Mouse (Mus musculus): ENCODE measurements around the gene Tcte3. TPM values are rescaled to one million over a fixed set of nuclear protein-coding genes. Genes with fewer than 3 reads are reported as not detected.

Gene Tcte3
- polyA plus RNA-seq, 1 experiment from 2014 or later = not detected

DNA sequence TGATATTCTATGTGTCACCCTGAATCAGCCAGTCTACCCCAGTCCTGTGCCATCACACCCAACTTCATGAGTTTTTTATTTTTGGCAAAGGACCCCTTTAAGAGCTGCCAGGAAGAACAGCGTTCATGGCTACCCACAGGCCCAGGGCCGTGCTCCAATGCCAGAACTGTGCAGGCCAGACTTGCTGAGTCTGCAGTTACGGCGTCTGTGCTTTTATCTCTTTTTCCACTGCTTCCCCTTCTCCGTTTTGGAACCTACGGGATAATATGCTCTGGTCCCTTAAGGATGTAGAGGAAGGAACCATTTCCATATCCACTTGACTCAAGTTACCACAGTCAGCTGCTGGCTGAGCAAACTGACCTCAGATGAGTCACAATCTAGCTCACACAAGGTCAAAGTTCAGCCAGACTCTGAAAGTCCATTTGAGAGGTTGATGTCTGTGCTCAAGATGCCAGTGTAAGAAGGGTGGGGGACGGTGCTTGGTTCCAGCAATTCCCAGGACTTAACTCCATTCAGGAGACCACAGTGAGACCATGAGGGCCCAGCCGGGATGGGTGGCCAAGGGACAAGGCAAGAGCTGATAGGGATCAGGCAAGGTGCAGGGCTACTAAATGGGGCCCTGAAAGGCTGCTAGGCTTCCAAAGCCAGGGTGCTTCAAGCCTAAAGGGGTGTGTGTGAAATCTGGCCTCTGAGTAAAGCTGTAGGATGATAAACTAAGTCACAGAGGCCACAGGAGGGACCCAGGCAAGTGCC is 26.9 kb upstream of the Tcte3 start:
- H3K36me3 ChIP-seq (ENCODE audit: control insufficient read depth, insufficient read depth, low read length) = 0 out of 2 replicates have a peak, but pooled peaks cover 6% of the 10 kb centered on the region
- H3K27ac ChIP-seq (replicated peaks; ENCODE audit: low read depth, low read length) = no peak overlapping the region
- no peak overlapping the region for H3K4me2 ChIP-seq (ENCODE audit: low read depth, low read length)
- H3K27me3 ChIP-seq (replicated peaks; ENCODE audit: control insufficient read depth, insufficient read depth, low read length) = no peaks in the 10 kb centered on the region
- no peak overlapping the region for H3K4me3 ChIP-seq (ENCODE audit: low read depth, low read length)
- 48% methylated on average over 8 of the region's 8 CpGs for WGBS
- DNase-seq (ENCODE audit: low spot score) = no peak
- H3K4me1 ChIP-seq (ENCODE audit: control insufficient read depth, insufficient read depth, low read length) = 0 out of 2 replicates have a peak, but pooled peaks cover 4% of the 10 kb centered on the region
- no peak overlapping the region for H3K9ac ChIP-seq (ENCODE audit: low read depth, low read length)
- no peak for ATAC-seq (ENCODE audit: low read depth)
- H3K9me3 ChIP-seq (ENCODE audit: control insufficient read depth, low read length) = no peaks in the 10 kb centered on the region

- H3K4me2 ChIP-seq (ENCODE audit: low read depth, low read length) = no peak overlapping the region
- WGBS = 62% methylated on average over 1 of the region's 1 CpGs
- peaks cover 11% of the 10 kb centered on the region; the same call in 1 of the 2 replicates for H3K36me3 ChIP-seq (ENCODE audit: control insufficient read depth, insufficient read depth, low read length)
- 0 out of 2 replicates have a peak, but pooled peaks cover 4% of the 10 kb centered on the region for H3K4me1 ChIP-seq (ENCODE audit: control insufficient read depth, insufficient read depth, low read length)
- DNase-seq (ENCODE audit: low spot score) (no peak), ATAC-seq (ENCODE audit: low read depth) (no peak)
- H3K4me3 ChIP-seq (ENCODE audit: low read depth, low read length) = no peak overlapping the region
- H3K9ac ChIP-seq (ENCODE audit: low read depth, low read length) = no peak overlapping the region
- no peak overlapping the region for H3K27ac ChIP-seq (replicated peaks; ENCODE audit: low read depth, low read length)
- no peaks in the 10 kb centered on the region for H3K27me3 ChIP-seq (replicated peaks; ENCODE audit: control insufficient read depth, insufficient read depth, low read length)
- no peaks in the 10 kb centered on the region for H3K9me3 ChIP-seq (ENCODE audit: control insufficient read depth, low read length)
Observed at GRCm38 (mm10) chr17:15066911-15067310, 25.6 kb upstream of the Tcte3 start.

DNA sequence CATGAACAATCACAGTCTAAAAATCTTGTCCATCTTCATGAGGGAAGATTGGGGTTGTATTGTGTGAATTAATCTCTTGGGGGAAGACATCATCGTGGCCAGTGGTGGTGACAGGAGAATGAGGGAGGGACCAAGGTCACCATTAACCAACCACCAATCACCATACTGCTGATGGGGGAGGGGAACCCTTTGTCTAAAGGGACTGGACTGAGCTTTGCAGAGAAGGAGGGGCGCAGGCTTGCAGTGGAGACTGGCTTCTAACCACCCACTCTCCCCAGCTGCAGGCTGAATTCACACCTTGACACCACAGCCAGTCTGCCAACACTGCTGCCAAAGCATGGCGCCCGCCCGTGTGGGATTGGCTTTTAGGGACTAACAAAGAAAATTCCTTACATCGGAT is 24.8 kb upstream of the Tcte3 start:
- H3K4me1 ChIP-seq (ENCODE audit: control insufficient read depth, insufficient read depth, low read length) = 0 out of 2 replicates have a peak, but pooled peaks cover 4% of the 10 kb centered on the region
- no peak overlapping the region for H3K4me3 ChIP-seq (ENCODE audit: low read depth, low read length)
- 62% methylated on average over 6 of the region's 6 CpGs for WGBS
- H3K27ac ChIP-seq (replicated peaks; ENCODE audit: low read depth, low read length) = no peak overlapping the region
- H3K9me3 ChIP-seq (ENCODE audit: control insufficient read depth, low read length) = no peaks in the 10 kb centered on the region
- 0 out of 2 replicates have a peak overlapping the region, but pooled peaks have one; percentile 25 for H3K4me2 ChIP-seq (ENCODE audit: low read depth, low read length)
- H3K27me3 ChIP-seq (replicated peaks; ENCODE audit: control insufficient read depth, insufficient read depth, low read length) = no peaks in the 10 kb centered on the region
- no peak overlapping the region for H3K9ac ChIP-seq (ENCODE audit: low read depth, low read length)
- ATAC-seq (ENCODE audit: low read depth) (peak; percentile 45; the same call in 1 of the 2 replicates), DNase-seq (ENCODE audit: low spot score) (peak; percentile 27)
- peaks cover 18% of the 10 kb centered on the region; the same call in 1 of the 2 replicates for H3K36me3 ChIP-seq (ENCODE audit: control insufficient read depth, insufficient read depth, low read length)

DNA sequence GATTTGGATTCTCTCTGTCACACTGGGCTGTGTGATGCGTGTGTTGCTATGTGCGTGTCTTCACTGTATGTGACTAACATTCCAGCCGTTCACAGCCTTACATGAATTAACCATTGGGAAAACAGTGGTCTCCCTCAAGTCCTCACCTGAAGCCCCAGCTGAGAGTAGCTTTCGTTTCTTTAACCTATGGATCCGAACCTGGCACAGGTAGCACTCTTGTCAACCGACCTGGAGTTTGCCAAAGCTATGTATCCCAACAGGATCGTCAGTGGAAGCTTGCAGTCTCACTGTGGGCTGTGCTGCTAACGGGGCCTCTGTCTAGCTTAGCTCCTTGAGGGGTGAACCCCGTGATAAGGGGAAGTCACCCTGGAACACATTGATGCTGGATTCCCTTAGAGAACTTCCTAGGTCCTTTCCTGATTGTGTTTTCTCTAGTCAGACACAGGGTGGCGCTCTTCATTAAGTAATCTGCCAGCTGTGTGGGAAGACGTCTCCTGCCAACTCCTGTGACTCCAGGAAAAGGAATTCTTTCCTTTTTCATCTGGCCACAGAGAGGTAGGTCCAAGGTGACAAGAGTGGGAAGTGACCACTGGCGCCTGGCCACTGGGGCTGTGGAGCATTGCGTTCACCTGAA is 24.2 kb upstream of the Tcte3 start:
- 0 out of 2 replicates have a peak, but pooled peaks cover 4% of the 10 kb centered on the region for H3K4me1 ChIP-seq (ENCODE audit: control insufficient read depth, insufficient read depth, low read length)
- no peak overlapping the region for H3K4me3 ChIP-seq (ENCODE audit: low read depth, low read length)
- H3K27ac ChIP-seq (replicated peaks; ENCODE audit: low read depth, low read length) = no peak overlapping the region
- DNase-seq (ENCODE audit: low spot score) (peak; percentile 82), ATAC-seq (ENCODE audit: low read depth) (peak; percentile 58)
- no peaks in the 10 kb centered on the region for H3K9me3 ChIP-seq (ENCODE audit: control insufficient read depth, low read length)
- H3K36me3 ChIP-seq (ENCODE audit: control insufficient read depth, insufficient read depth, low read length) = peaks cover 24% of the 10 kb centered on the region; the same call in 1 of the 2 replicates
- no peaks in the 10 kb centered on the region for H3K27me3 ChIP-seq (replicated peaks; ENCODE audit: control insufficient read depth, insufficient read depth, low read length)
- H3K9ac ChIP-seq (ENCODE audit: low read depth, low read length) = no peak overlapping the region
- H3K4me2 ChIP-seq (ENCODE audit: low read depth, low read length) = 0 out of 2 replicates have a peak overlapping the region, but pooled peaks have one; percentile 25
- WGBS = 41% methylated on average over 13 of the region's 13 CpGs

GRCm38 (mm10) chr17:15060356-15060755 is 19.1 kb upstream of the Tcte3 start:
- H3K9me3 ChIP-seq (ENCODE audit: control insufficient read depth, low read length) = no peaks in the 10 kb centered on the region
- H3K27me3 ChIP-seq (replicated peaks; ENCODE audit: control insufficient read depth, insufficient read depth, low read length) = no peaks in the 10 kb centered on the region
- peaks cover 58% of the 10 kb centered on the region for H3K36me3 ChIP-seq (ENCODE audit: control insufficient read depth, insufficient read depth, low read length)
- DNase-seq (ENCODE audit: low spot score) (no peak), ATAC-seq (ENCODE audit: low read depth) (no peak)
- WGBS = 83% methylated on average over 6 of the region's 6 CpGs
- H3K27ac ChIP-seq (replicated peaks; ENCODE audit: low read depth, low read length) = no peak overlapping the region
- H3K4me3 ChIP-seq (ENCODE audit: low read depth, low read length) = no peak overlapping the region
- no peak overlapping the region for H3K4me2 ChIP-seq (ENCODE audit: low read depth, low read length)
- no peak overlapping the region for H3K9ac ChIP-seq (ENCODE audit: low read depth, low read length)
- no peaks in the 10 kb centered on the region for H3K4me1 ChIP-seq (ENCODE audit: control insufficient read depth, insufficient read depth, low read length)

DNA sequence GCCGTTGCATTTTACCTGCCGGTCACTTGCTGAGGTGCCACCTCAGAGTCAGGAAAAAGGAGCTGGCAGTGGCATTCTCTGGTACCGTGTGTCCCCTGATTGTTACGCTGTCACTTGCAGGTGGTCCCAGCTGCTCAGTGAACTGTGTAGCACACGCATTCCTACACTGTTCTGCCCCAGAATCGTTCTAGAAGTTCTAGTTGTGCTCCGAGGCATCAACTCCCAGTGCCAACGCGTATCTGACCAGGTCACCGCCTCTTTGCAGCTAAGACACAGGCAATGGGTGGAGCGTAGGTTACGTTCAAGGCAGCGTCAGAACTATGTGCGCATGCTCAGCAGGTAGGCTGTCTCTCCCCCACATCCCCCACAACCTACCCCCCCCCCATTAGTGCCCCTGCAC is 18.4 kb upstream of the Tcte3 start:
- no peaks in the 10 kb centered on the region for H3K27me3 ChIP-seq (replicated peaks; ENCODE audit: control insufficient read depth, insufficient read depth, low read length)
- H3K4me2 ChIP-seq (ENCODE audit: low read depth, low read length) = no peak overlapping the region
- no peak for DNase-seq (ENCODE audit: low spot score)
- no peak for ATAC-seq (ENCODE audit: low read depth)
- H3K9me3 ChIP-seq (ENCODE audit: control insufficient read depth, low read length) = no peaks in the 10 kb centered on the region
- WGBS = 95% methylated on average over 14 of the region's 14 CpGs
- H3K4me3 ChIP-seq (ENCODE audit: low read depth, low read length) = no peak overlapping the region
- H3K4me1 ChIP-seq (ENCODE audit: control insufficient read depth, insufficient read depth, low read length) = no peaks in the 10 kb centered on the region
- H3K9ac ChIP-seq (ENCODE audit: low read depth, low read length) = no peak overlapping the region
- no peak overlapping the region for H3K27ac ChIP-seq (replicated peaks; ENCODE audit: low read depth, low read length)
- peaks cover 58% of the 10 kb centered on the region for H3K36me3 ChIP-seq (ENCODE audit: control insufficient read depth, insufficient read depth, low read length)

GRCm38 (mm10) chr17:15058161-15058591 is 16.9 kb upstream of the Tcte3 start:
- WGBS = 85% methylated on average over 5 of the region's 5 CpGs
- Histone ChIP-seq H3K9me3 (ENCODE audit: control insufficient read depth, low read length) (no peaks in the 10 kb centered on the region), H3K9ac (ENCODE audit: low read depth, low read length) (no peak overlapping the region), H3K36me3 (ENCODE audit: control insufficient read depth, insufficient read depth, low read length) (peaks cover 53% of the 10 kb centered on the region), H3K4me3 (ENCODE audit: low read depth, low read length) (no peak overlapping the region), H3K27ac (replicated peaks; ENCODE audit: low read depth, low read length) (no peak overlapping the region), H3K4me1 (ENCODE audit: control insufficient read depth, insufficient read depth, low read length) (no peaks in the 10 kb centered on the region), H3K27me3 (replicated peaks; ENCODE audit: control insufficient read depth, insufficient read depth, low read length) (no peaks in the 10 kb centered on the region), H3K4me2 (ENCODE audit: low read depth, low read length) (no peak overlapping the region)
- DNase-seq (ENCODE audit: low spot score) (no peak), ATAC-seq (ENCODE audit: low read depth) (no peak)

DNA sequence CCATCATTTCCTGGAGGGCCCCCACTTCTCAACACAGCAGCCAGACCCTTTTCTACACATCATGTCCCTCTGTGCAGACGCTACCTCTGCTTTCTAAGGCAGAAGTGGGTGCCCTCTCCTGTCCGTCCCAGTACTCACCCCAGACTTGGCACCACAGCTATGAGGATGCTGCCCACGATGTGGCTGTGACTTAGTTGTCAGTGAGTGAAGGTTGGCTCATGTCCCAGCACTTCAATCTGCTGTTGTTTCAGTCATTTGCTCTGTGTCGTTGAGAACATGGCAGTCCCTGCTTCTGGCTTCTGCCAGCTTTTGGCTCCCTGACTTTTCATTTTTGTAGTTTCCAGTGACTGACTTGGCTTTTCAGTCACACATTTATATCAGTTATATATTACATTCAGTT is 14.6 kb upstream of the Tcte3 start:
- 89% methylated on average over 4 of the region's 4 CpGs for WGBS
- DNase-seq (ENCODE audit: low spot score) = no peak
- no peak overlapping the region for H3K4me2 ChIP-seq (ENCODE audit: low read depth, low read length)
- peaks cover 39% of the 10 kb centered on the region for H3K36me3 ChIP-seq (ENCODE audit: control insufficient read depth, insufficient read depth, low read length)
- H3K27me3 ChIP-seq (replicated peaks; ENCODE audit: control insufficient read depth, insufficient read depth, low read length) = no peaks in the 10 kb centered on the region
- no peak overlapping the region for H3K27ac ChIP-seq (replicated peaks; ENCODE audit: low read depth, low read length)
- no peaks in the 10 kb centered on the region for H3K9me3 ChIP-seq (ENCODE audit: control insufficient read depth, low read length)
- H3K4me3 ChIP-seq (ENCODE audit: low read depth, low read length) = no peak overlapping the region
- no peak overlapping the region for H3K9ac ChIP-seq (ENCODE audit: low read depth, low read length)
- ATAC-seq (ENCODE audit: low read depth) = no peak
- no peaks in the 10 kb centered on the region for H3K4me1 ChIP-seq (ENCODE audit: control insufficient read depth, insufficient read depth, low read length)

Measured in embryonic facial prominence, embryonic 14.5 days (tissue).